Mouse (Mus musculus) intestine, postnatal 0 days (tissue): ENCODE data around the gene Gm36079. TPM values are rescaled to one million over a fixed set of nuclear protein-coding genes. Genes with fewer than 3 reads are reported as not detected.
A peak's percentile ranks its signal among the peaks of the same experiment; 100 is the strongest.
"Not testable (repeated sequence)": the region's sequence is repeated elsewhere in the genome, so short reads cannot be mapped to it uniquely, and the experiment has no call there.

Experiments
- ATAC-seq: fragments of 200-750 bp; cut with Nextera tagmentation; 2 replicates; pipeline ENCODE4 v1.8.0; 2017; ENCODE audit warnings: mild to moderate bottlenecking, moderate TSS enrichment, moderate library complexity
- H3K27ac ChIP-seq: fragments of 300-500 bp; sonication (generic); 2 replicates; pipeline ENCODE4 v1.5.1; 2014; ENCODE audit warnings: mild to moderate bottlenecking, low read depth, low read length, moderate library complexity
- H3K27me3 ChIP-seq: fragments of 300-500 bp; sonication (generic); replicated peaks from 2 replicates; pipeline ENCODE4 v1.6.1; 2014; ENCODE audit warnings: low read length, mixed read lengths; ENCODE audit not compliant: control insufficient read depth, insufficient read depth
- H3K36me3 ChIP-seq: fragments of 300-500 bp; sonication (generic); 2 replicates; pipeline ENCODE4 v1.6.1; 2014; ENCODE audit warnings: mild to moderate bottlenecking, moderate library complexity; ENCODE audit not compliant: control insufficient read depth, insufficient read depth
- H3K4me1 ChIP-seq: fragments of 300-500 bp; sonication (generic); replicated peaks from 2 replicates; pipeline ENCODE4 v1.6.1; 2014; ENCODE audit warnings: antibody characterized with exemption, low read length, mixed read lengths; ENCODE audit not compliant: control insufficient read depth, insufficient read depth
- H3K4me2 ChIP-seq: fragments of 300-500 bp; sonication (generic); replicated peaks from 2 replicates; pipeline ENCODE4 v1.6.1; 2014; ENCODE audit warnings: low read depth, mild to moderate bottlenecking, moderate library complexity
- H3K4me3 ChIP-seq: fragments of 300-500 bp; sonication (generic); 2 replicates; pipeline ENCODE4 v1.5.1; 2014; ENCODE audit warnings: low read depth, low read length
- H3K9ac ChIP-seq: fragments of 300-500 bp; sonication (generic); 2 replicates; pipeline ENCODE4 v1.6.1; 2014; ENCODE audit warnings: mild to moderate bottlenecking, low read depth, low read length
- H3K9me3 ChIP-seq: fragments of 300-500 bp; sonication (generic); 2 replicates; pipeline ENCODE4 v1.6.1; 2016; ENCODE audit warnings: mixed run types; ENCODE audit not compliant: control insufficient read depth
- CTCF ChIP-seq: sonication (generic); IDR thresholded peaks from 2 replicates; pipeline ENCODE4 v1.5.1; 2016; ENCODE audit warnings: low read depth, mild to moderate bottlenecking, control low read depth, antibody characterized with exemption, moderate library complexity
- WGBS: fragments of 180-500 bp; shearing (Covaris S2); extraction: QIAGEN DNeasy Blood & Tissue Kit; methylation state at CpG from one replicate; pipeline ENCODE4 v1.1.7; 2014; 5-methylcytosine and 5-hydroxymethylcytosine counted together
- polyA plus RNA-seq: library from polyadenylated mRNA; unstranded; fragments of >200 nt; fragmentation: Nextera tagmentation; extraction: Ambion mirVana; gene quantifications from 2 replicates; pipeline ENCODE4 v1.2.1, GENCODE M21; 2015

The Gm36079 gene
- polyA plus RNA-seq, 1 experiment from 2014 or later: not detected

DNA sequence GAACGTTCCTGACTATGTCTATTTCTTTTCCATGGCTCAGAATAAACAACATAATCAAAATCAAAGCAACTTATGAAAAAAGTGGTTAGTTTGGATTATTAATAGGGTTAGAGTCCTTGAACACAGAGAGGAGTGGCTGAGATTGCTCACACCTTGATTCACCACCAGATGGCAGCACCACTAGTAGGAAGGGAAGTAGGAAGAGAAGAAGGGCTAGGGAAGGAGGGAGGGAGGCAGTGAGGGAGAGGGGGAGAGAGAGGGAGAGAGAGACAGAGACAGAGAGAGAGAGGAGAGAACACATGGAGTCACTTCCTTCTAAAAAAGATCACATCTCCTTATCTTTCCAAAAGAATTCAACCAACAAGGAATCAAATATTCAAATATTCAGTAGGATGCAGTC is 14.3 kb upstream of the Gm36079 start:
- TF ChIP-seq CTCF: peak; percentile 52
- not testable (repeated sequence) for H3K4me3 ChIP-seq, H3K4me2 ChIP-seq, H3K27me3 ChIP-seq, H3K4me1 ChIP-seq, H3K27ac ChIP-seq, H3K9ac ChIP-seq, H3K9me3 ChIP-seq, ATAC-seq, H3K36me3 ChIP-seq
- no CpG with 5 or more reads among the region's 1 CpGs for WGBS

DNA sequence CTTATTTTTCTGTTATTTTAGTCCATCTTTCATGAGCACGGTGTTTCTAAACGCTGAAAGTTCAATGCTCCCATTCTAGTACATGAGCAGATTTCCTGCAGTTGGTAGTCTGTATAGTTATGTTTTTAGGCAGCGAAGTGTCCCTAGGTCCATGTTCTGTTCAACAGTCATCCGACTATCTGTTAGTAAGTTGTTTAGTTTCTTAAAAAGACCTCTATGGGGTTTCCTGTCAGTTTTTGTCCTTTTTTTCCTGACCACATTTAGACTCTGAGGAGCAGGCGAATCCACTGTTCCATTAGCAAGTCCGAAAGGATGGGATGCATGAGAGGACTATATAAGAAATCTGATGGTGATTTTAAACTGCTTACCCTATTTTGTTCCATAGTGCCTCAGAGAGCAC is 11.1 kb upstream of the Gm36079 start:
- H3K4me2 ChIP-seq, H3K4me1 ChIP-seq, H3K27ac ChIP-seq, ATAC-seq, H3K9me3 ChIP-seq, H3K27me3 ChIP-seq, H3K36me3 ChIP-seq, H3K4me3 ChIP-seq, H3K9ac ChIP-seq: not testable (repeated sequence)
- WGBS: 7% methylated on average over 6 of the region's 6 CpGs

DNA sequence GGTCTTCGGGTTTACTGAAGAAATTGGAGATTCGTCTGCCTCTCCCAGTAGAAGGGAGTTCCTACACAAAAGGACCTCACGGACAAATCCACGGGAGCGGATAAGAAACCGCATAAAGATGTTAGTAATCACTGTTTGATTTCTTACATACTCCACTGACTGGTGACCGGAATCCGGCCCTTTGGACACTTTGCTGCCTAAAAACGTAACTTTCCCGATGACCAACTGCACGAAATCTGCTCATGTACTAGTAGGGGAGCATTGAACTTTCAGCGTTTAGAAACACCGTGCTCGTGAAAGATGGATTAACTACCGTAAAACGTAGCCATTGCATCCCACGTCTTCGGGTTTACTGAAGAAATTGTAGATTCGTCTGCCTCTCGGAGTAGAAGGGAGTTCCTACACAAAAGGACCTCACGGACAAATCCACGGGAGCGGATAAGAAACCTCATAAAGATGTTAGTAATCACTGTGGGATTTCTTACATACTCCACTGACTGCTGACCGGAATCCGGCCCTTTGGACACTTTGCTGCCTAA is 9.8 kb upstream of the Gm36079 start:
- H3K9me3 ChIP-seq, H3K4me1 ChIP-seq, H3K27me3 ChIP-seq, H3K36me3 ChIP-seq, H3K9ac ChIP-seq, ATAC-seq, H3K4me2 ChIP-seq, H3K4me3 ChIP-seq, H3K27ac ChIP-seq: not testable (repeated sequence)
- 1% methylated on average over 23 of the region's 25 CpGs for WGBS

DNA sequence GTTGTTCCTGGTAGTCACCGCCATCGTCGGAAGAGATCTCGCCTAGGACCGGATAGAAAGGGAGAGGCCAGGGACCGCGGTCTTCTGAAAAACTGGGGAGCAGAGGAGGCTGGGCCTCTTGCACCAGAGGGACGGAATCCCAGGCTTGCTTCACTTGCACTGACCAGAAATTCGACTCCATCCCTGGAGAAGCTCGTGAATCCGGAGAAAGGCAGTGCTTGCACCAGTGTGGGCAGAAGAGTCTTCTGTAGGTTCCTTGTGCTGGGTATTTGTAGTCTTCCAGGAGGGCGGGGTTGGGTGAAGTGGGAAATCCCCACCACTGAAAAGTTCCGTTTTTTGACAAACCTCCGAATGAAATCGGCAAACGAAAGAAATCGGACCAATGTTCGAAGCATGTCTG is 8.3 kb upstream of the Gm36079 start:
- H3K27ac ChIP-seq, H3K27me3 ChIP-seq, H3K9ac ChIP-seq, ATAC-seq, H3K4me2 ChIP-seq, H3K4me1 ChIP-seq, H3K9me3 ChIP-seq, H3K4me3 ChIP-seq, H3K36me3 ChIP-seq: not testable (repeated sequence)
- WGBS: 0% methylated on average over 10 of the region's 18 CpGs

DNA sequence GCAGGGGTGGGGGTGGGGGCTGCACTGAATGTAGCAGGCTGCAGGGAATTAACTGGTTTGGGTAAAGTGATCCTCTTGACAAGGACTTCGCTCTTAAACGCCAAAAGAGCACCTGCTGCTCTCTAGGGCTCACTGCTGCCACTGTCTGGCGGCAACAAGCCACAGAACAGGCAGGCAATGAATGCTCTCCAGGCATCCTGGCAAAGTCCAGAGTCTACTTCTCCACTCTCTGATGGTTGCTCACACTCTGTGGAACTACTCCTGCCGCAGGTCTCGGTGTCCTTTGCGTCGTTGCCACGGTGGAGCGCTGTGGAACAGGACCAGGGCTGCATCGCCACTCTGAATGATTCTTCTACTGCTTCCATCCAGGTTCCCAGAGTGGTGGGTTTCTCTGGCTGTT is 7.8 kb upstream of the Gm36079 start:
- not testable (repeated sequence) for H3K27ac ChIP-seq, H3K4me1 ChIP-seq, H3K27me3 ChIP-seq, H3K4me3 ChIP-seq, H3K9ac ChIP-seq, H3K36me3 ChIP-seq, H3K9me3 ChIP-seq, H3K4me2 ChIP-seq
- ATAC-seq: peak; percentile 59
- 1% methylated on average over 3 of the region's 10 CpGs for WGBS

DNA sequence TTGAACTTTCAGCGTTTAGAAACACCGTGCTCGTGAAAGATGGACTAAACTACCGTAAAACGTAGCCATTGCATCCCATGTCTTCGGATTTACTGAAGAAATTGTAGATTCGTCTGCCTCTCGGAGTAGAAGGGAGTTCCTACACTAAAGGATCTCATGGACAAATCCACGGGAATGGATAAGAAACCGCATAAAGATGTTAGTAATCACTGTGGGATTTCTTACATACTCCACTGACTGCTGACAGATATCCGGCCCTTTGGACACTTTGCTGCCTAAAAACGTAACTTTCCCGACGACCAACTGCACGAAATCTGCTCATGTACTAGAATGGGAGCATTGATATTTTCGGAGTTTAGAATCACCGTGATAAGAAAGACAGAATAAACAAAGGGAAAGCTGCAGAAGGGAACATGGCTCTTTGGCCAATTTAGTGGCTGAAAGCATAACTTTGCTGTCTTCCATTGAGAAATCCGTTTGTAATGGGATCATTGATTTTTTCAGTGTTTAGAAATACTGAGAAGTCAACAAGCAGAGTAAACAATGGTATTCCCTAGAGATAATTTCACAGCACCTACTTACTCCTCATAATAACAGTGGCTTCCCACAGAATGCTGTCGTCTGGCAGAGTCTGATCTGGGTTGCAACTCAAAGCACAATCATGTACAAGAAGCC is 6.8 kb upstream of the Gm36079 start:
- not testable (repeated sequence) for H3K9me3 ChIP-seq, H3K4me2 ChIP-seq, H3K4me3 ChIP-seq, ATAC-seq, H3K27me3 ChIP-seq, H3K36me3 ChIP-seq, H3K4me1 ChIP-seq, H3K9ac ChIP-seq, H3K27ac ChIP-seq
- WGBS: 2% methylated on average over 17 of the region's 19 CpGs

DNA sequence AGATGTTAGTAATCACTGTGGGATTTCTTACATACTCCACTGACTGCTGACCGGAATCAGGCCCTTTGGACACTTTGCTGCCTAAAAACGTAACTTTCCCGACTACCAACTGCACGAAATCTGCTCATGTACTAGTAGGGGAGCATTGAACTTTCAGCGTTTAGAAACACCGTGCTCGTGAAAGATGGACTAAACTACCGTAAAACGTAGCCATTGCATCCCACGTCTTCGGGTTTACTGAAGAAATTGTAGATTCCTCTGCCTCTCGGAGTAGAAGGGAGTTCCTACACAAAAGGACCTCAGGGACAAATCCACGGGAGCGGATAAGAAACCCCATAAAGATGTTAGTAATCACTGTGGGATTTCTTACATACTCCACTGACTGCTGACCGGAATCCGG is 4.9 kb upstream of the Gm36079 start:
- not testable (repeated sequence) for H3K9ac ChIP-seq

DNA sequence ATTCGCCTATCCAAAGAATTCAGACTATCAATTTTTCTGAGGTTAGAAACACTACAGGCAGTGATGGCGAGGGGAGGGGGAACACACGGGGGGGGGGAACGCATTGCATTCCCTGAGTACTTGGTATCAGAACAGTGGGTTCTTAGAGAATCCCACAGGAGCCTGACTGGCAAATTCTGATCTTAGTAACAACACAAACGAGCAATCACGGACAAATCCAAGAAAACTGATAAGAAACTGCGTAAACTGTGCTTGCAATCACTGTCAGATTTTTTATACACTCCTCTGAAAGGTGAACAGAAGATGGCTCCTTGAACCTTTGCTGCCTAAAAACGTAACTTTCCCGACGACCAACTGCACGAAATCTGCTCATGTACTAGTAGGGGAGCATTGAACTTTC is 557 bp upstream of the Gm36079 start:
- ATAC-seq, H3K9me3 ChIP-seq, H3K27ac ChIP-seq, H3K36me3 ChIP-seq, H3K27me3 ChIP-seq, H3K4me3 ChIP-seq, H3K4me2 ChIP-seq, H3K9ac ChIP-seq, H3K4me1 ChIP-seq: not testable (repeated sequence)
- WGBS: 3% methylated on average over 11 of the region's 11 CpGs

More for the DNA sequence above, 4.9 kb upstream of the Gm36079 start:
- not testable (repeated sequence) for H3K9me3 ChIP-seq, H3K4me3 ChIP-seq, H3K27ac ChIP-seq, H3K4me1 ChIP-seq, ATAC-seq, H3K4me2 ChIP-seq, H3K27me3 ChIP-seq, H3K36me3 ChIP-seq
- WGBS: 6% methylated on average over 11 of the region's 16 CpGs
